13 mouse cellular contexts compared by ENCODE assay signal in genomic region chr19:25144110-25145028, GRCm38 (mm10).
A peak's percentile ranks its signal among the peaks of the same experiment; 100 is the strongest.
DNase-seq lines count a peak whose midpoint lies in the region; ATAC-seq and TF ChIP-seq lines count a peak whose summit lies in the region.
"Had no signal": no experiment of that assay in that cellular context is flagged by ENCODE, and none has a peak within 500 bp of the region (broad histone marks: within the 10 kb centered on the region; RNA-seq: fewer than 3 reads in every experiment).

No protein-coding gene starts in this region.

- H3K27ac ChIP-seq in stomach, postnatal 0 days (replicated peaks), result no peak overlapping the region
- H3K27ac ChIP-seq: gastrocnemius, adult 2 months; limb, embryonic 15.5 days had no signal

- no peaks in the 10 kb centered on the region for H3K27me3 ChIP-seq in stomach, postnatal 0 days (ENCODE audit: control insufficient read depth, insufficient read depth, low read length)
- H3K27me3 ChIP-seq: limb, embryonic 15.5 days had no signal

- no peak overlapping the region for H3K9ac ChIP-seq in stomach, postnatal 0 days (ENCODE audit: low read length)
- H3K9ac ChIP-seq: limb, embryonic 15.5 days had no signal

- H3K4me1 ChIP-seq in stomach, postnatal 0 days (replicated peaks; ENCODE audit: control insufficient read depth, insufficient read depth), result no peaks in the 10 kb centered on the region

- 55% methylated on average over 17 of the region's 17 CpGs for WGBS in stomach, postnatal 0 days

- no peak overlapping the region for H3K4me3 ChIP-seq in stomach, postnatal 0 days (ENCODE audit: low read depth, low read length)
- H3K4me3 ChIP-seq: gastrocnemius, adult 2 months; limb, embryonic 15.5 days; myocyte had no signal

- TF ChIP-seq CTCF in stomach, postnatal 0 days (IDR thresholded peaks at IDR 0.05; ENCODE audit: low read depth), result no peak

- peak; percentile 56 for DNase-seq in Muller cell, postnatal 12 days (ENCODE audit: inconsistent ontology term)
- DNase-seq in brain, adult 2 months (ENCODE audit: low read depth, low spot score), result peak; percentile 12
- peak; percentile 19 to 56 for DNase-seq in layer of hippocampus, adult 18-20 months (ENCODE audit: low spot score in 2 of 2)
- peak; percentile 27 to 50 for DNase-seq in left cerebral cortex, postnatal 25 days (ENCODE audit: low spot score in 2 of 2)
- DNase-seq in kidney, postnatal 36 days, result no peak
- no peak for DNase-seq in stomach, postnatal 0 days (ENCODE audit: low spot score)
- DNase-seq in urinary bladder, adult 2 months (ENCODE audit: low spot score), result no peak
- DNase-seq: gastrocnemius, adult 2 months; kidney, adult 8-10 months; lung, postnatal 36 days; thymus, adult 2 months had no signal

- no peaks in the 10 kb centered on the region for H3K9me3 ChIP-seq in stomach, postnatal 0 days (ENCODE audit: control insufficient read depth, low read length)
- H3K9me3 ChIP-seq: limb, embryonic 15.5 days had no signal

- no peak for ATAC-seq in stomach, postnatal 0 days (ENCODE audit: low FRiP score, low TSS enrichment)

- no peak for TF ChIP-seq EP300 in stomach, postnatal 0 days (optimal IDR thresholded peaks at IDR 0.05)

- intact Hi-C loops in left cerebral cortex, postnatal 25 days (cut with DNase I), result no loop called here

- no peaks in the 10 kb centered on the region for H3K36me3 ChIP-seq in stomach, postnatal 0 days (ENCODE audit: control insufficient read depth, insufficient read depth, low read length)
- H3K36me3 ChIP-seq: limb, embryonic 15.5 days had no signal

- H3K4me2 ChIP-seq in stomach, postnatal 0 days (replicated peaks; ENCODE audit: low read depth), result no peak overlapping the region
- H3K4me2 ChIP-seq: limb, embryonic 15.5 days had no signal

Comparison
In these comparisons a context has a peak if more than half of its experiments do, and no peak if none do; other contexts are left out.
1. DNase-seq: peak in Muller cell, postnatal 12 days (single experiment), brain, adult 2 months (single experiment), layer of hippocampus, adult 18-20 months (2 of 2) and left cerebral cortex, postnatal 25 days (2 of 2); none in kidney, postnatal 36 days (0 of 2), stomach, postnatal 0 days (single experiment) and urinary bladder, adult 2 months (single experiment).